Mouse (Mus musculus): ENCODE measurements at regions not wholly inside any gene's neighbourhood (a gene's known extent, or its start where the extent isn't known, plus 50 kb on each side); places are given as distances from the start of the nearest gene placed in this dataset.

DNA sequence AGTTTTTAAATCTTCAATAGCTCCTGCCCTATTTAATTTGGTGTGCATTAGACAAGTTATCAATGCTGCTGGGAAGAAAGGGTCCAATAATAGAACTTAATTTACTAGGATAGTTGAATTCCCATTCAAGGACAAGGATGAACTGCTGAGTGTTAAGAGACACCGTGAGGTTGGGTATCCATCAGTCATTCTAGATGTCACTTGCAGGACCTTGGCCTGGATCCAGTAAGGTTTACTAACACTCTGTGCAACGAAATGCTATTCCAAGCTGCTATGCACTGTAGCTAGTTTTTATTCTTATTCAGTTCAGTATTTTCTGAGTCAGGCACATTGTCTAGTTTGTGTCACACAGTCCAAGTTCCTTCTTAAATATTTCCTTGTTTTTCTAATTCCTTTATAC, 376.4 kb downstream of the Gja1 start:
- ATAC-seq (ENCODE audit: insufficient number of reproducible peaks, low FRiP score, low TSS enrichment): no peak

DNA sequence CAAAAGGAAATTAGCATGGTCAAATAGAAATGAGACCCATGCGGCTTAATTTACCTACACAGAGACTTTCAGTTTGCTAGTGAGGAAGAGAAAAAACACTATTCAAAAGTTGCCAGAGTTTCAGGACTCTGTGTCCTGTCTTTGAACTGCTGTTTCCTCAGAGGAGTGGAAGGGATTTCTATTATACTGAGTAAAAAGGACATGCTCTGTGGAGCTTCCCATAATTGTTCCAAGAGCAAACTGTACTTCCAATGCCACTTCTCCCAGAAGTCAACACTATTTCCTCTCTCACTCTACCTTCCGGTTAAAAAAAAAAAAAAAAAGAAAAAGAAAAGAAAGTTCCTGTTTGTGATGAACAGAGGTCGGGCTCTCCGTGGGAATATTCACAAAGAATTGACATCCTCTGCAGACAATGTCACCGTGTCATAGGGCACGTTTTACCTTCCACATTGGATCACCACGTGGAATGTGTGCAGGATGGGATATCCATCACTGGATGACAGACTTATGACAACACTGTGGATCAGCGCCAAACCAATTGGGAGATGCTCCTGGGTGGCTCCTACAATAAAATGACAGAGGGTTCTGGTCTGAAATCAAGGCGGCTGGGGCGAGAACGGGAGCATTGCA, 377.5 kb downstream of the Gja1 start:
- no peak for ATAC-seq (ENCODE audit: insufficient number of reproducible peaks, low FRiP score, low TSS enrichment)

DNA sequence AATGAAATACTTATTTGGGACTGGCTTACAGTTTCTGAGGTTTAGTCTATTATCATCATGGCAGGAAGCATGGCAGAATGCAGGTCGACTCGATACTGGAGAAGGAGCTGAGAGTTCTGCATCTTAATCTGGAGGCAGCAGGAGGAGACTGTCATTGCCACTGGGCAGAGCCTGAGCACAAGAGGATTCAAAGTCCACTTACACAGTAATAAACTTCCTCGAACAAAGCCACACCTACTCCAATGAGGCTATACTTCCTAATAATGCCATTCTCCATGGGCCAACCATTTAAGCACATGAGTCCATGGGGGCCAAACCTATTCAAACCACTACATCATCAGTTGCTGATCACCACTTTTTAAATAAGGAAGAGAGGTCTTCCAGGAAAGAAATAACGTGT, 393.5 kb downstream of the Gja1 start:
- no peak for ATAC-seq (ENCODE audit: insufficient number of reproducible peaks, low FRiP score, low TSS enrichment)

DNA sequence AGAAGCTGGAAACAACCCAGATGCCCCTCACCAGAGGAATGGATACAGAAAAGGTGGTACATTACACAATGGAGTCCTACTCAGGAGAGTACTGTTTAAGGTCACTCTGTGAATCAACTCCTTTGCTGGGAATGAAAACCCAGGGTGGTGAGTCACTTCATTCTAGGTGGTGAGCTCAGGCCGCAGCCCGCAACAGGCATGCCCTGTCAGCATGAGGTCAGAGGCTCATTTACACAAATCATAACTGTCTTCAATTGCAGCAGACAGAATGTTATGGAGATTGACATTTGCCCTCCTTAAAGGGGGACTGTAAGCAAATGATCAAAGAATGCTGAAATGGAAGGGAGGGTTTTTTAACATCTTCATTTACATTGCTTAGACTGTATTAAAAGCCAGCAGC, 405.1 kb downstream of the Gja1 start:
- ATAC-seq (ENCODE audit: insufficient number of reproducible peaks, low FRiP score, low TSS enrichment): no peak

DNA sequence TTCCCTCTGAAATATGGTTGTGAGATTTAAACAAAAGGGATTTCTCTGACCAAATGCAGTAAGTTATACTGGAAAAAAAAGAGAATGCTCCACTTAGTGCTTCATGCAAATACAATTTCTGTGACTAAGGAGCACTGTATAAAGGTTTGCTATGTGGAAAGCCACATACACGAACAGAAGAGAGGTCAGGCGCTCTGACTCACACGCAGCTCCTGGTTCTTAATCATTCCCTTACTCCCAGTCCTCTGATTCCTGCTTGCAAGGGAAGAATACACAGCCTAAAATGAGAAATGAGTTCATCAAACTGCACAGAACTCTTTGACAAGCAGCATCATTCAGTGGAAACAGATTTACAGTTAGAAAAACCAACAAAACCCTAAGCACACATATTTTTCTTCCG, 406.8 kb downstream of the Gja1 start:
- no peak for ATAC-seq (ENCODE audit: insufficient number of reproducible peaks, low FRiP score, low TSS enrichment)

DNA sequence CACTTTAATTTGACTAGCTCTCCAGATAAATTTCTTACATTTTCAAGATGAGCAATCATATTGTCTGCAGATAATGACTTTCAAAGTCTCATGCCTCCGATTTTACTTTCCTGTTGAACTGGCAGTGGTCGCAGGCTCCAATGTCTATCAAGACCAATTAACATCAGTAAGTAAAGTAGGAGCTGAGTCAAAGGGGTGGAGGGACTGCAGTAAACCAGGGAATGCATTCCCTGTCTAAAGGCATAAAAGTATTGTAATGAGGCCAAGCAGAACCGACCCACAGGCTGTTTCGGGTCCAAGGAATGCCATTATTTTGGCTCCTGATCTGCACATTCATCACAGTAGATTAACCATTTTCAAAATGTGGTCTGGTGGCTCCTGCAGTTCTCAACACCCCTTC, 411.0 kb downstream of the Gja1 start:
- ATAC-seq (ENCODE audit: insufficient number of reproducible peaks, low FRiP score, low TSS enrichment): no peak

DNA sequence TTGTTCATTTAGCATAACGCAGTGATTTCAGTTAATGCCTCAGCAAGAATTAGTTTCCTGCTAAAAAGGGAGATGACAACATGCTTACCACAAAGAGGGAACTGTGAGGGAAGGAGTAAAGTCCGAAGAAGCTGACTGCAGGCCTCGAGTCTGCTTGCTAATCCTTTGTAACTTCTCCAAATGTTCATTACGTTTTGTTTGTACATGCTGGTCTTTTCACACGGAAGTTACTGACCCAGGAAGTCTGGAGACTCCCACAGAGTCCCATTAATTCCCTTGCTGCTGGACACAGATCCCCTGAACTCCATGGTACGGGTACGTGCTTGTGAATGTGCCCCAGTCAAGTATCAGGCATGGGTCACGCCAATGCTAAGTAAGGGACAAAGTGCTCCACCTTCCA, 415.9 kb downstream of the Gja1 start:
- ATAC-seq (ENCODE audit: insufficient number of reproducible peaks, low FRiP score, low TSS enrichment): no peak

DNA sequence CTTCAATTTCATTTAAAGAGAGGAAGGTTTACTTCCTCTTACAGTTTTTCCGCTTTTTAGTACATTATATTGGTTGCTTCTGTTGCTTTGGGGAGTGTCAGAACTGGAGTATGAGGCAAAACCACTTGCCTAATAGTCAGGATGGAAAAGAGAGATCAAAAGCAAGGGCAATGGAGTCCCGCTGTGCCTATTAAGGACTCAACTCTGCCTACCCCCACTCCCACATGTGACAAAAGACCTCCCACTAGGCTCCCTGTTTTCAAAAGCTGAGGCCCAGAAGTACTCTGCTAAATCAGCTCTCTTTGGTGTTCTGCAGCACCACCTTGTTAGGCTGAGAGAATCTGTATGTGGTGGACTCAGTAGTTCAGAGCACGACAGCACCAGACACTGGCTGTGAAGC, 418.3 kb downstream of the Gja1 start:
- ATAC-seq (ENCODE audit: insufficient number of reproducible peaks, low FRiP score, low TSS enrichment): no peak

DNA sequence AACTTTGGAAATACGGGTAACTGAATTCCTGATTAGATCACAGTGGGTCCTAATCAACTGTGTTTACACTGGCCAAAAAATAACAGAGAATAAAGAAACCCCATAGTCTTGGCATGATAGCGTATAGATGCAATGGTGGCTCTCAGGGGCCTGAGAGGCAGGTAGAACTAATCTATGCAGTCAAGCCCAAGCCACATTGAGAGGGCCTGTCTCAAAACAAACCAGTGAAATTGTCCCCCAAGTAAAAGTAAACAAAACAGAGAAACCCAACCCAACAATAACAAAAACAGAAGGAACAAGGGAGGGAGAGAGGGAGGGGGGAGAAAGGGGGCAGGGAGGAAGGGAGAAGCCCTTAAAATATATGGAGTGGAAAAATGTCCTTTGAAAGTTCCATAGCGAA, 422.2 kb downstream of the Gja1 start:
- no peak for ATAC-seq (ENCODE audit: insufficient number of reproducible peaks, low FRiP score, low TSS enrichment)

DNA sequence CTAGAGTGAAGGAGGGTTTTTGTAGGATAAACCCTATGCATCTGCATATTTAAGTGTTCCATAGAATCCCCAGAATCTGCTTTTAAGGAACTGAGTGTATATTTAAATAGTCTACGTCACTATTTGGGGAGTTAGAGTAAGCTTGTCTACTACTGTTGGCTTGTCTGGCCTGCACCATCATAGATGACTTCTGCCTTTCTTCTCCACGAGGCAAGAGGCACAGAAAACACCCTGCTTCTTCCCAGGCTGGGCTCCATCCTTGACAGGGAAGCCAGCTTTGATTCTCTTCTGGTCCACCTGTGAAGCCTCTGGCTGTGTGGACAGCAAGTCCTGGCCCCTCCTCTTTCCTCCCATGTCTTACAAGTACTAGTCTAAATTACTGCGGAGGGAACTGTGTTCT, 422.6 kb downstream of the Gja1 start:
- no peak for ATAC-seq (ENCODE audit: insufficient number of reproducible peaks, low FRiP score, low TSS enrichment)

DNA sequence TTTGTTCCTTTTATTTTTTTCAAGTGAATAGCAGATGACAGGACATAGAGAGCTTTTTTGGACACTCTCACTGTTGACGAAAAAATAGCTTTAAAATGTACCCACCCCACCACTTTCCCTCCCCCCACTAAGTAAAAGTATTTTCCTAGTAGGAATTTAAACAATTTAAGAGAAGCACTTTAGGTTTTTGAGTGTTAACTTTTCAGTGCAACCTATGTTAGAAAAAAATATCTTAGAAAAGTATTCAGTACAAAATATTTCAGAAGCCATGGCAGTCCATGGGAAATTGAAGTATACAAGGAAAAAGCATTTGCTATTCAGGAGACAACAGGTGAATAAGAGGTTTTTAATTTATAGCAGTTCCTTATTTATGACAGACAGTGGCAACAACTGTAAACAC, 431.9 kb downstream of the Gja1 start:
- ATAC-seq (ENCODE audit: insufficient number of reproducible peaks, low FRiP score, low TSS enrichment): no peak

DNA sequence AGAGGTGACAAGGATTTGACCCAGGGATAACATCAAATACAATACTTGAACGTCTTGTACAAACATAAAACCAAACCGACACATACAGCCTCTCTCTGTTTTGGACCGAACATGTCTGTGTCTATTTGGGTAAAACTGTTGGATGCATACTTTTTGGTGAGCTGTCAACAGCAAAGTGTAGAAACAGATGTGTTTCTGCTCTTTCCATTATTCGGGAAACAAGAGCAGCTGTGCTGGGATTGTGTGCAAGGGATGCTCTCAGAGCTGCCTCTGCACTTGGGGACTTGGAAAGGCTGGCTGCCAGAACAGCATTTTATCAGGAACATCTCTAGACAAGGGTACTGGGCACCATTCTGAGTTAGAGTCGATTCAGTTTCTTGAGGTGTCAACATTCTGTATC, 445.0 kb downstream of the Gja1 start:
- no peak for ATAC-seq (ENCODE audit: insufficient number of reproducible peaks, low FRiP score, low TSS enrichment)

DNA sequence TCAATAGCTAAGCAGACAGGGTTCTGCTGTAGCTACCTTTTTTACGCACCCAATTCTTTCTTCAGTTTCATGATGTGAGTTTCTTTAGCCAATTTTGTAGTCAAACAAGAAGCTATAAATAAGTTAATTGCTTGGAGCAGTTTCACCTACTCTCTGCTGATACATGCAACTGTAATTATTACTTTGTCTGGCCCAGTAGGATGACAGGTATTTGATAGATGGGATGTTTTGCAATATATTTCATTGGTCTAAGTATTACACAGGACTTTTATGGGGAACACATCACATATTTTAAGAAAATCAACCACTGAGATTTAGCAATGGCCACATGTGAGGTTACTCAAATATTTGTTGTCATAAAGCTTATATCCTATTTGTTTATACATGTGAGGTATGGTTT, 454.2 kb downstream of the Gja1 start:
- no peak for ATAC-seq (ENCODE audit: insufficient number of reproducible peaks, low FRiP score, low TSS enrichment)

DNA sequence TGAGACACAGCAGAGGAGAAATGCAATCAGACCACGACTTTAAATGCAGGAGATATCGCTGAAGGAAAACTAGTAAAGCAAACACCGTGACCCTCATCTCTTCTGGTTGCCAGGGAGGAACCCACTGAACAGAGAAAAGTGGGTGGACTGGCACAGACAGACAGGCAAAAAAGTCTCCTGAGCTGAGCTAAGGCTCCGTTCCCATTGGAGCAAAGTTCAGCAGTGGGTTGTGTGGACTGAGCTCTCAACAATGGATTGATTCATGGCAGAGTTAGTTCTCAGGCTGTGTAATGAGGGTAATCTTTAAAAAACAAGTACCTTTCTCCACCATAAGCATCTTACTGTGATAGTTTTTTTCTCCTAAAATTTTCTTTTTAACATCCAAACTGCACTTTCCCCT, 454.8 kb downstream of the Gja1 start:
- ATAC-seq (ENCODE audit: insufficient number of reproducible peaks, low FRiP score, low TSS enrichment): no peak

DNA sequence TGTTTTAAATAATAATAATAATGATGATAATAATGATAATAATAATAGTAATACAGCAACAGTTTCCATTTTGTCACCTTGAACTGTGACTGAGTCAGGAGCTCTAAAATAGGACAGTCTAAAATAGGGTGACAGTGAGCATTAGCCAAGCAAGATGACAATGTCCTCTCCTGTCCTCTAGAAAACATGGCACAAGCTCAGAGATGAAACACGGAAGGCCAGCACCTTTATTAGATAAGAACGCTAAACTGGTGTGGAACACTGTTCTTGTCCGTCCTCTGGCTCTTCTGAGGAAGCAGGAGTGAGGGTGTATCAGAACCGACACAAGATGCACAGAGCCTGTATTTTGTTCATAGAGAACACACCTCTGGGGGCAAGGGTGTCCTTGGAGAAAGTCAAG, 459.0 kb downstream of the Gja1 start:
- no peak for ATAC-seq (ENCODE audit: insufficient number of reproducible peaks, low FRiP score, low TSS enrichment)

DNA sequence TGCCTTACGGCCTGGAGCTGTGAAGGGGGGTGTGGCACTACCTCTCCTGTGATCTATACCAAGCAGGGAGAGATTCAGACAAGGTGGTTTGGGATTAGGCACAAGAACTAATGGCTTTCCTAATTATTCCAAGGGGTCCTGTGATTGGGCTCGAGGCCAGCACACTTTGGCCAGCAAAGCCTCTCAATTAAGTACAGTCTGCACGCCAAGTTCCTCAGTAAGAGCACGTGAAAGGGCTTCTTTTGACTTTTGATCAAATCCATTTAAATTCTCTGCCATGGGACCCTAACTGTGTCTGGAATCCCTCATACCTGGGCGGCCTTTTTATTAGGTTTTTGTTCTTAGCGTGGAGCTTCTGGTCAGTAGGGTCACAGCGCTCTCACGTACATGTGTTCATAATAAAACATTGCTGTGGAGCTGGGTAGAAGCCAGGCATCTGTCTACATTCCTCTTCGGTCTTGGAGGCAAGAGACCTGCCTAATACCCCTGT, 461.9 kb downstream of the Gja1 start:
- ATAC-seq (ENCODE audit: insufficient number of reproducible peaks, low FRiP score, low TSS enrichment): peak; percentile 66

DNA sequence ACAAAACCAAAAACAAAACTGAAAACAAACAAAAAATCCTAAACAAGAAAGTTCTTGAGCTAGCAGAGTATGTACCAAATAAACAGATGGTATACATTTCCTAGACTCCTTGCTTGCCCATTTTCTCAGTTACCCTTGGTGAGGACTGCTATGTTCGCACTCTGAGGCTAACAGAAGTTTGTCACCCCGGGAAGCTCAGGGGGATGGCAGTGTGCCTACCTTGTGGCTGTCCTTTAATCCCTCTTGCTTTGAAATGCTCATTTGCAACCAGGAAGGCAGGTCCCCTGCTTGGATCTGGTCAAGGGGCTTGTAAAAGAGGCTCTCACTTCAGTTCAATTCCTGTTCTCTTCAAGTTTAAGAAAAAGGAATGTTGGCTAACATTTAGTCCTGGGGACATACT, 462.4 kb downstream of the Gja1 start:
- ATAC-seq (ENCODE audit: insufficient number of reproducible peaks, low FRiP score, low TSS enrichment): peak; percentile 80

DNA sequence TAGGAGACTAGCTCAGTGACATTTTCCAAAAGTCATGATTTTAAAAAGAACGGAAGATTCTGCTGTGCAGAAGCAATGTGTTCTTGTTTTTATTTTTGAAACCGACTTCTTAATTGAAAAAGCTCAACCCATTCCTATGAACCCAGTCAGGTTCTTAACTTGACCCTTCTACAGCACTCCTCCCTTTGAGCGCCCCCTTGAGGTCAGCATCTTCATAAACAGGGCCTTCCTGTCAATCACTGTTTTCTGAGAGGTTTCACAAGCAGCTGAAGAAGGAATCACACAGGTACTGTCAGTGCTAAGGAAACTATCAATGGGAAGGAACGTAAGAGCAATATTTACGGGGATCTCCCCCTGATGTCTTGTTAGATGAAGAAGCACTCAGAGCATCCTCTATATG, 463.6 kb downstream of the Gja1 start:
- ATAC-seq (ENCODE audit: insufficient number of reproducible peaks, low FRiP score, low TSS enrichment): no peak

DNA sequence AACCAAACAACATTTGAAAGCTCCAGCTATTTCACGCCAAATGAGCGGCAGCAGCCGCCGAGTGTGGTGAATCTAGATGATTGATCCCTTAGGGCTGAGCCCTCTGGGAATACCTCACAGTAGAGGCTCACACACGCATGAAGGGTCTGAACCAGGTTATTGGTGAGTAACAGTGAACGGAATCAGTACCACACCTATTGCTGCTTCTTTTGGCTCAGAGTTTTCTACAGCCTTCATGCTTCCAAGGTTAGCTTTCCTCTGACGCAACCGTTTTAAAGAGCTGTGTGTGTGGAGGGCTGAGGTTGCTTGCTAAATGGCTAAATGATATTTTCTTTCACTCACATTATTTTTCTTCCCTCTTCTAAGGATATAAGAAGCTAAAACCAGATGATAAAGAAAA, 464.4 kb downstream of the Gja1 start:
- ATAC-seq (ENCODE audit: insufficient number of reproducible peaks, low FRiP score, low TSS enrichment): no peak

DNA sequence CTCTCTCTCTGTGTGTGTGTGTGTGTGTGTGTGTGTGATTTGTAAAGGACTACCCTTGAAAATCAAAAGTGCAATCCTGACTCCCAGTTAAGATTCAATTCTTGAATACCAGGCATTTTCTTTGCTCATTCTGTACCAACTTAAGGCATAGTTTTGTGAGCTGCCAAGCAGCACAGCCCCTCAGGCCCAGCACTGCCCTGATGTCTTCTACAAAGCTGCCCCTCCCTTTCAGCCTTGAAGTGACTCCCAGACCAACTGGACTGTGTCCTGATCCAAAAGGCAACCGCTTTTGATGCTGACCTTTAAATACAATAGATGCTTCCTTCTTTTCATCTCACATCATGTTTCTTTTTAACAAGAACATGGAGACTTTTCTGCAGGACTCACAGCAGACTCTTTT, 464.8 kb downstream of the Gja1 start:
- no peak for ATAC-seq (ENCODE audit: insufficient number of reproducible peaks, low FRiP score, low TSS enrichment)

DNA sequence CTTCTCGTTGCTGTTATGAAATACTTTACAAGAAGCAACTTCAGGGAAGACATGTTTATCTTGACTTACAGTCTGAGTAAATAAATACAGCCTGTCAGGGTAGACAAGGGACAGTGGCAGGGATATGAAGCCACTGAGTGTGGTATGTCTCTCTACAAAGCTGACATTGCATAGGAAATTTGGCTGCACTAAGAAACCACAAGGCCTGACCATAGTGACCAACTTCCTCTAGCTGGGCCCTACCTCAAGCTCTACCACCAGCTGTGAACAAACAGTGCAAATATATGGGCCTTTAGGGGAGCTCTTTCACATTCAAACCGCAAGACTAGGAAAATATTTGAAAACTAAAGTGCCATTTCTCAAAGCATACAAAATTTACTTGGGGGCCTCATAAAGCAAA, 475.4 kb downstream of the Gja1 start:
- ATAC-seq (ENCODE audit: insufficient number of reproducible peaks, low FRiP score, low TSS enrichment): no peak

DNA sequence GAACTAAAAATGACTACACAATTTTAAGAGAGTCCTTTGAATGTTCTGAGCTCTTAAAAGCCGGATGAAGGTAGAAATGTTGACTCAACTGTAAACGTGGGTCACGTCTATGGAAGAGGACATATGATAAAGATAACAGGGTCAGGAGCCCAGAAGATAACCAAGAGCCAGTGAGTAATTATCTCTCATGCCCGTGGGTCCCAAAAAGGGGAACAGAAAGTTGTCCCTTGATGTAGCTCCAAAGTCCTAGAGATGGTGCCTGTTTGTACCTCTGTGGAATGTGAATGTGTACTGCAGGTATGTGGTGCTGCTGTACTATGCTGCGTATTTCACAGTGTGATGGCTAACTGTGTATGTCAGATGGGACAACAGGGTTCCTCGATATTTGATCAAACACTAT, 479.1 kb downstream of the Gja1 start:
- ATAC-seq (ENCODE audit: insufficient number of reproducible peaks, low FRiP score, low TSS enrichment): no peak

DNA sequence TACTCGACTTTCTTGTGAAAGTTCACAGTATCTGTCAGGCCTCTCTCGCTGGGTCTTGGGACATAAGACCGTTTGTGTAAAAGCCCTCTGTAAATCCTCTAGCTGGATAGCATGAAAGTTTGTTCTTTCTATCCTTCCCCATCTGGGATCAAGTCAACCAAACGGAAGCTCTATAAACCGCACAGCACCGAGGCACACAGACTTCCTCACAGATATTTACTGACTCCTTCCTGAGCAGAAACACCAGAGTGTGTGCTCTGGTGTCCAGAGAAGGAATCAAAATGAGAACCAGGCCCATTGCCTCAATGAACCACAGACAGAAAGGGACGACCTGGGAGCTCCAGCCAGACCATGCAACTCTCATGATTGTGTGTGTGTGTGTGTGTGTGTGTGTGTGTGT, 502.6 kb downstream of the Gja1 start:
- ATAC-seq (ENCODE audit: insufficient number of reproducible peaks, low FRiP score, low TSS enrichment): 0 out of 2 replicates have a peak, but pooled peaks have one; percentile 36
